Mouse (Mus musculus) liver, embryonic 14.5 days (tissue): ENCODE data around the gene Trmt1.

ENCODE experiments used
- CTCF ChIP-seq: IDR thresholded peaks from 2 replicates; pipeline ENCODE4 v1.5.1; 2016; ENCODE audit warnings: antibody characterized with exemption, low read depth, control low read depth
- EP300 ChIP-seq: IDR thresholded peaks from 2 replicates; pipeline ENCODE4 v1.6.1; 2016; ENCODE audit warnings: antibody characterized with exemption, low read depth

- TF ChIP-seq EP300: no peak
- no peak for TF ChIP-seq CTCF
Observed at GRCm38 (mm10) chr8:84656191-84656525, 29.9 kb upstream of the Trmt1 start.
